Mouse (Mus musculus) right cerebral cortex, postnatal 14 days (tissue): ENCODE measurements around the gene Bach2.

Experiments
- DNase-seq: peaks from one replicate; pipeline ENCODE4 v3.0.0; 2022

Bach2 gene

DNA sequence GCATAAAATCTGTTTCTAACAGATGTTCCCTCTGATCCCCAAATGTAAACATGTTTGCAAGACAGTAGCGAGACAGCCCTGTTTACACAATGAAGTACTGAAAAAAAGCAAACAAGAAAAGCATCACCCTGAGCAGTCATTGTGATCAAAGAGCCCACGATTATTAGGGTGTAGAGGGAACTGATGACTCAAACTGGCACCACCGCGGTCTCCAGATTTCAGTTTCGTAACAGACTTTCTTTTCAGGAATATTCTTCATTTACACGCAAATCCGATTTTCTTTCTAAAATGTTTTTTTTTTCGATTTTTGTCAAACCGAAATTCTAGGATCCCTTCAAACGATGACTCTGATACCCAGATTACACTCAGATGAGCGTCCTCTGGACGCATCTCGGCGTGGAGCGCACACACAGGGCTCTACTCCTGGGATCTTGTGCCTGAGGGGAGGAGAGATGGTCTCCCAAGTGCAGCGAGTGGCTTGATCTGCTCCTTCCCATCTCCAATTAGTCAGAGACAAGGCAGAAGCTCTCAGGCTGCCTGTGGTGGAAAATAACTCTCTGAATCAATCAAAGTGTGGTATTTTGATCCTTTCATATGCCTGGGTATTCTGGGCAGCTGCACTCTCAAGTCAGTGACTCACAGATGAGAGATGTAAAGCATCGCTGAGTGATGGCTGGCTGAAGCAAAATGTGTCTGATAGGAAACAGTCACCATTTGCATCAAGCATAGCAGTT, 166.7 kb downstream of the Bach2 start:
- no peak for DNase-seq

DNA sequence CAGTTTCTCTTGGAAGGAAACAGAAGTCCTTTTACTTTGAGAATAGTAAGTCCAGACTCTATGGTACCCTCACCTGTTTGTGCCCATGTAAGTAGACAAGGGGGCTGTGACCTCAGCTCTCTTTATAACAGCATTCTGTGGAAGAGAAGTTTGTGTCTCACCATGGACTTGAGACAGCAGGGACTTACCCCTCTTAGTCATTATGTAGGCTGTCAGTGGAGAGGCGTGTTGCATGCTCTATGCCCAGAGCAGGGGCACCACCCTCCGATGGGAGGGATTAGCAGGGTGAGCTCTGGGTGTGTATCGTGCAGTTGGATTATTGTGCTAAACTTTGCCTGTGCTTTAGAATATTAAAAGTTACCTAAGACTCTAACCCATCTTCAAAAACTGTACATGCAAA, 167.4 kb downstream of the Bach2 start:
- no peak for DNase-seq

DNA sequence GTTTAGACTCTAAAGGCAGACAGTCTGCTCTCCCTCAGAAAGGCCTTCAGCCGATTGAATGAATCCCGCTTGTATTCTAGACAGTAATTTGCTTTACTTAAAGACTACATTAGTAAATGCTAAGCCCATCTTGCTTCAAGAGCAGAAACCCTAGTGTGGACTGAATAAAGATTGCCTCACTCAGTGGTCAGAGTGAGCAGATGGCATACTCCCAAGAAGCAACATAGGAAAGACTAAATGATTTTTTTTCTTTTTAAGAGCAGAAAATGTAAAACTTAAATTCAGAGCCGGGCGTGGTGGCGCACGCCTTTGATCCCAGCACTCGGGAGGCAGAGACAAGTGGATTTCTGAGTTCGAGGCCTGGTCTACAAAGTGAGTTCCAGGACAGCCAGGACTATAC, 169.9 kb downstream of the Bach2 start:
- no peak for DNase-seq

DNA sequence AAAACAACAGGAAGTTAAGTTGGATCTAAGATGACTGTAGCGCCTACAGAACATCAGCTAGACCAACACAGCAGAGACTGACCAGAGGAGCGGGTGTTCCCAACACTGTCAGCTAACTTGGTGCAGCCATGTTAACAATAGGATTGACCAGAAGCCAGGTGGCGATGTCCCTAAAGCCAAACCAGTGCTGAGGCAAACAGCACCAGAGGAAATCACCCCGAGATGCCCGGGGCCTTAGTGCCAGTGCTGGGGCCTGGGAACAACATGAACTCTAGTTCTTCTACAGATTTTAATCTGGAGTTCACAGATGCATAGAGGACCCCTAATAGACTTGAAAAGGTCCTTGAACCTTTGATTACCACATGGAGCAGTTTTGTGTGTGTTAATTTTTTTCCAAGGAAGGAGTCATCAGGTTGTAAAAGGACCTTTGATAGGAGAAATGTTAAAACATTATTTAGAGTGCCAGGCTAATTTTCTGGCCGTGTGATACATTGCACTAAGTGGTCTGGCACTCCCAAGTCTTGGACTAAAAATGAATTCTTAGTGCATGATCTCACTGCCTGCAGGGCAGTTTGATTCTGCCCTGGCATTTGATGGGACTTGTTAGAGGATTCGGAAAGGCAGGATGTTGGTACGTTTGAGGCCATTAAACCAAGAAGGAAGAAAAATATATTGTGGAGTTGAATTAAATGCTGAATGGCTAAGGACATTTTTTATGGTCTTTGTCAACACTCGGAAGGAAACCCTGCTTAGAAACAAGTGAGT, 170.7 kb downstream of the Bach2 start:
- no peak for DNase-seq

DNA sequence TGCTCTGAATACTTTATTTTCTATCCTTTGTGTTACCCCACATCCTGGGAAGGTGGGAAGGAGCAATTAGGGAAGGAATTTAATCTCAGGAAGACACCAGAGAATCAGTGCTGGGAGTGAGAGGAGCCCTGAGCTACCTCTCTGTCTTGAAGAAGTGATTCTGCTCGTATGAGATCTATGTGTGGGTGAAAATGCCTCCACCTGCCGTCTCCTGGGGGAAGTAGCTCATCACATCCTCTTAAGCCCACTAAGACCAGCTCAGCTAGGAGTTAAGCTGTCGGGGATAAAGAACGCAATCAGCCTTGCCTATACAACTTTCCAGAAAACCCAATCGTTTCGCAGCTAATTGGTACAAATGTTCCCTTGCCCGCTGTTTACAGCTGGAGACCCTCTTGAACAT, 174.5 kb downstream of the Bach2 start:
- DNase-seq, result no peak

DNA sequence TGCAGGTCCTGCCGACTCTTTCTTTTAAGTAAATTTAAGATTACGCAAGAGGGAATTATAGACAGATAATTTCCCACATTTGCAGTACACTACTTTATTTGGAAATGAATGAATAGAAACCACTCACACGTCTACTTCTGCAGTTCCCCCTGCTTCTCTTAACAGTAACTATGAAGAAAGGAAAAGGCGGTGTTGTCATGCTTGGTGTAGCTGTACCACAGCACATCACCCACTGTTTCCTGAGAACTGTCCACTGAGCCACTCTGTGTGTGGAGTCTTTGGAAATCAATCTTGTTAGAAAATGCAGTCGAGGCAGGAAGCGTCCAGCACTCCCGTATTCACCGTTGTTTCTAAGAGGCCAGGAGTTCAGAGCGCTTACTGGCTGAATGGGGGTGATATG, 174.9 kb downstream of the Bach2 start:
- DNase-seq, result no peak

DNA sequence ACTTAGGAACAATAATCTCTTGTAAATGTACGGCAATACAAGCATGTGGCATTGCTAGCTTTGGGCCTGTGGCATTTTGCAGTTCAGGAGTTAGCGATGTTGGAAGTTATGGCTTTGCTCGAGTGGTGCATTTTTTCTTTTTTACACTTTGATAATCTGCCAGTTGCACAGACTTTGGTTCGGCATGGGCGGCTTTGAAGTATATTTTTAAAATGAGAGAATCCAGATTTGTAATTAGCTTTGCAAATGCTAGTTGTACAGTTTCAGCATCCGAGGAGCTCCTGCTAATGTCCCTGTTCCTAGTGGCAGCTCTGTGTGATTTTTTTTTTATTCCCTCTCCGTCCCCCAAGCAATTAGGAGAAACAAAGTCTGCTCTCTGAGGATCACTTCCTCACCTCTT, 176.4 kb downstream of the Bach2 start:
- no peak for DNase-seq

DNA sequence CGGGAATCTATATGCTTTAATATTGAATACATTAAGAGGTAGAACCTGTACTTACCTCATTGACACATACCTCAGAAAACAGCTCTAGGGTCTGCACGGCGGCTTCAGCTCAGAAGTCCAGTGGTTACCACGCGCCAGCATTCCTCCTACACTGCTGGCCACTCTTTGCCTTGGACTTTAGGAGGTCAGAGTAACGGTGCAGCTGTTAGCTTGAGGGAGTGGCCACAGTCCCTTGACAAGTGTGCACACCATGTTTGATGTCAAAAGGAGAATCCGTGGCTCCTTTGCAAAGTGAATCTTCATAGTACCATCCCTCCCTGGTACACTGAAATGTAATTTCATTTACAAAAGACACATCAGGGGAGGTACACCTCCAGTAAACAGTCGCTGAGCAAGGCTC, 179.3 kb downstream of the Bach2 start:
- no peak for DNase-seq

DNA sequence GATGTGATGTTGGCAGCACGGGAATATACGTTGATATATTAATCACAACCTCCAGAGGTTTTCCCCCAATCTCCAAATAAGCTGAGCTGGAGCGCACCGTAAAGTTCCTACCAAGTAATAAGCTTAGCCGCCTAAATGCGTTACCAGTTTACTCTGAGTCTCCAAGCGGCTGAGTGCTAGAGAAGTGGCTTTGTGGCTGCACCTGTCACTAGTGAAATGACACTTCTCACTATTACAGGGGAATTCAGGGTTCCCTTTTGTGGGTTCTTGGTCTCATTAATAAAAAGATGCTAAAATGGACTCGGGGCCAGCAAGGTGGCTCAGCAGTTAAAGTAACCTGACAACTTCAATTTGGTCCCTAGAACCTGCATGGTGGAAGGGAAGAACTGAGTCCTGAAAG, 183.0 kb downstream of the Bach2 start:
- no peak for DNase-seq

DNA sequence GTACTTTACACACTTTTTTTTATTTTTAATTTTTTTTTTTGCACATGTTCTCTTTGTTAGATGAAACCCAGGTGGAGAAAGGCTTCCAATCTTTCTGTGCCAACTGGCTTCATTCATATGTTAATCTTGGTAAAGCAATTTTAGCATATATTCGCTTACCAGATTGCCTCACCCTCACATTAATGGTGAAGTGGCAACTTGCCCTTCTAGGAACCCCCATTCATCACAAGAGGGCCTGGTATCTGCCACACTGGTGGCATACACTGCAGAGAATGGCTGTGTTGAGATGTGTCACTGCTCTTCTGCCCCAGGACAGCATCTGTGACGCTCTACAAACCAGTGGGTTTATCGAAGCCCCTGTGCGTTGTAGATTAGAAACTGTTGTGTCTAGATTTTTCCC, 183.8 kb downstream of the Bach2 start:
- no peak for DNase-seq

DNA sequence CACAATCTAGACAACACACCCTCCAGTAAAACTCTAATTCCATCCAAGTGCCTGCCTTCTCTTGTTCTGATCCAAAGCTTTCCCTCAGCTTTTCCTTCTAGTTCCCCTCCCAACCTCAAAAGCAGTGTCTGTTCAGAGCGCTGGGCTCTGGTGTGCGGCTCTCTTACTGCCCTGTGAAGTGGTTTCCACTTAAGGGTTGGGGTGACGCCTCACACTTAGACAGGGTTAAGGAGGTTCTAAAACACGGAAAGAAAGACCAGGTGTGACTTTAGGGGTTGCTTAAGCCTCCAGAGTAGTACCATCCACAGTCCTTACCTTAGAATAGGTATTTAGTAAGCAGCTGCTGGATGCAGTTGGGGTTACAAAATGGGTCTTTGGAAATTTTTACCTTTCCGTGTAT, 185.1 kb downstream of the Bach2 start:
- no peak for DNase-seq

DNA sequence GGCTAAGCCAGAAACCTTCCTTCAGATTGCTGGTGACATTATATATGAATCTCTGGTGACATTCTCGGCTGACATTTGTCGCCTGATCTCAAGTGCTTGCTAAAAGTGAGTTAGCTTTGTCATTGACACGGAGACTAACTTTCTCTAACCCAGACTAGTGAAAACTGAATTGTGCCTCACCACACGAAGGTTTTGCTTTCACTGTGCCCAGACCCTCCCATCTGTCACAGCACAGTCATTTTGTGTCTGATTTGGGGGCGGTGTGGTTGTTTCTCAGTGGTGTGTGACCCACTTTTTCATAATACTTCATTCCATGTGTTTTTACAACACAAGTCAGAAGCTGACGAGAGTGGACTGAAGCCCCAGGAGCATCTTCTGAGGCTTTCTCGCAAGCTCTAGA, 185.8 kb downstream of the Bach2 start:
- DNase-seq, result no peak

DNA sequence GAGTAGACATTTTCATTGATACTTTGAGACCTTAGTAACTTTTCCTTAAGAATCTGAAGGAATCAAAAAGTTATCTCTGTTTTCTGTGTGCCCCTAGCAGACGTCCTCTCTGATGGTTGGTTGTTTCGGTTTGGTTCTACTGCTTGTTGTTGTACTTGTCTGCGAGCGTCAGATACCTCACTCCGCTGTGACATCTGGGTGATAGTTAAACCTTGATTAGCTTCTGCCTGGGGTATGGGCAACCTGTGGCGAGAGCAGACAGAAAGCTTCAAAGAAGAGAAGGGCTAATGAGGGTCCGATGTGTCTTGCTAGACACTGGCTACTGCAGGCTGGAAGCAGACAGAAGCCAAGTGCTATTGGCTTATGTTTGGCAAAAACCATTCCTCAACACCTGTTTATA, 186.5 kb downstream of the Bach2 start:
- no peak for DNase-seq

DNA sequence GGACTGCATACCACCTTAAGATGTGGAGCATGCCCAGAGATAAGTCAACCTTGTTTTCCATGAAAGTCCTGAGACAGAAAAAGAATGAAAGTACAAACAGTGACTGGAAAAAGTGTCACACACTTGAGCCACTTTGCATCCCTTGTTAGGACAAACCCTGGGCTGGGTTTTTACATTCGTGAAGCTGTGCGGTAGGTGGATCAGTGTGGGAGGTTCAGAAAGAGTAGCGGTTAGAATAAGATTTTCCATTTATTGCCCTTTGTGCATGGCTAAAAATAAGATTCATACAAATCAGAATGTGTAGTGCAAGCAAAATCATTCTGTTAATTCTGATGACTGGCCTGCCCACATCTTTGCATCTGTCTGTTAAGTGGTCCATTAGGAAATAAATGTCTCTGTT, 187.0 kb downstream of the Bach2 start:
- no peak for DNase-seq

DNA sequence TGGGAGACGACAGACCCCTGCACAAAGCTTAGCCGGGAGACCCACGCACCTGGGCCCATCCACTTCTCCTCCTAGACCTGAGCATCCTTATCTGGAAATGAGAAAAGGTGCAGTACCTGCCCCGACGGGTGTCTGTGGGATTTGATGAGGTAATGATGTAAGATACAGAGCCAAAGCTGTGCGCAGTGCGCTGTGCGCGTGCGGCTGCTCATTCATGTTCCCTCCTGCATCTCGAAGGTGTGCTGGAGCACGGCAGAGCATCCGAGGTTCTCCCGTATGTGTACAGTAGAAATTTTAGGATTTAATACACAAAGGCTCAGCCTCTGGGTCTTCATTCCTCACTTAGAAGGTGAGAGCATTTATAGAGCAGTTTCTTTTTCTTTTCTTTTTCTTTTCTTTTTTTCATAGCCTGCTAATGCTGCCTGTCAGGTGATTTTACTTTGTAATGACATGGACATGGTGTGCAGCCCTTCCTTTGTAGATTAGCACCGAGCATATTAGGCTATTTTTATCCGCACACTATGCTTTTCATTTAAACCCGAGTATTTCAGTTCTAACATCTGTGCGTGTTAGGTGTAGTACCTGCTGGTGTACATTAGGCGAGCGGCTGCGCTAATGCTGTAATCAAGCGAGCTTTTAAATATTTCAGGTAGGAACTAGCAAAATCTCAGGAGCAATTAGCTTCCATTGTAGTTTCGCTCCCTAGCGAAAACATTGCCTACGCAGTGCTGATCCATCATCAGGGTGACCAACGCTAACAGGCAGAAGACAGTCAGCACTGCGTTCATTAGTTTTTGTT, 188.4 kb downstream of the Bach2 start:
- no peak for DNase-seq

DNA sequence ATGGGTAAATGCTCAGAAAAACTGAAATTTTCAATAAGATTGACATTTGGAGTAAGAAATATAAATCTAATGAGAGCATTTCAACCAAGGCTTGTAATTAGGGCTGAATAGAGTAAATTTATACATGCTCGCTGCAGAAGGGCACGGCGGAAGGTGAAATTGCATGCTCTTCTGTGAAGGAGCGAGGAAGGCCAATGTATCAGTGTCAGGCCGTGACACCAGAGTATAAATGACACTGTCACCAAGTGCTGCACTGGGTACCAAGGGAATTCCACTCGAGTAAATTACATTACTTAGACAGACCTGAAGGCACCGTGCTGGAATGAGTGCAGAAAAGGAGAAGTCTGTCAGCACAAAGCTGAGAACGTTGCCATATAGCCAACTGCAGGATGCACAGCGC, 190.1 kb downstream of the Bach2 start:
- no peak for DNase-seq

DNA sequence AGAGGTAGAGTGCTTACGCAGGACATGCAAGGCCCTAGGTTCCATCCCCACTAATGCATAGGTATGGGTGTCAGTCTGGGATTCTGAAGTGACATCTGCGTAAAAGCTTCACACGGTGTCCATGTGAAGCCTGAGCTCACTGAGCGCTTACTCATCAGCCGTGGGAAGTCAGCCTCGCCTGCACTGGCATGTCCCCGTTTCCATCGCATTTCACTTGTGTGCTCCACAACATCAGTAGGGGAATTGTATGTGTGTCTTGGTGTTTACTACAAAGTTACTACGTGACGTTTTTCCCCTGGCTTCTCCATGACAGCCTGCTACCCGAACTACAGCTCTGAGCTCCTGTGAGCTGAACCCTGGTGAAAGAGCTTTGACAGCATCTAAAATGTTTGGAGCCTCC, 191.5 kb downstream of the Bach2 start:
- DNase-seq, result no peak

DNA sequence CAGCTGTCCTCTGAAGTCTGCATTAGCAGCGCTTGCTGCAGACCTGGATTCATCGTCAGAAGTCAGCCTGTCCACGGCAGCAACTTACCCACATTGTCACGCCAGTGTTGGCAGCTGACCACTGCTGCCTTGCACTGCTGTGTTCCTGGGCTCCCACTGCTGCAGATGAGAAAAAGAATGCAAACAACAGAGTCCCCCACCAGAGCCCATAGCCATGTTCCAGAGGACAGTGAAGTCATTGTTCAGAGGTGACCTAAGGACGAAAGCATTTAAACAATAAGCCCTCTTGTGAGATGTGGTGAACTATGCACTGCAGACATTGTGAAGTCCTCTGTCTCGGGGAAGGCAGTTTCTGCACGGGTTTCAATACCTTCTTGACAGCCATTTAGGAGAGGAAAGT, 192.4 kb downstream of the Bach2 start:
- no peak for DNase-seq

DNA sequence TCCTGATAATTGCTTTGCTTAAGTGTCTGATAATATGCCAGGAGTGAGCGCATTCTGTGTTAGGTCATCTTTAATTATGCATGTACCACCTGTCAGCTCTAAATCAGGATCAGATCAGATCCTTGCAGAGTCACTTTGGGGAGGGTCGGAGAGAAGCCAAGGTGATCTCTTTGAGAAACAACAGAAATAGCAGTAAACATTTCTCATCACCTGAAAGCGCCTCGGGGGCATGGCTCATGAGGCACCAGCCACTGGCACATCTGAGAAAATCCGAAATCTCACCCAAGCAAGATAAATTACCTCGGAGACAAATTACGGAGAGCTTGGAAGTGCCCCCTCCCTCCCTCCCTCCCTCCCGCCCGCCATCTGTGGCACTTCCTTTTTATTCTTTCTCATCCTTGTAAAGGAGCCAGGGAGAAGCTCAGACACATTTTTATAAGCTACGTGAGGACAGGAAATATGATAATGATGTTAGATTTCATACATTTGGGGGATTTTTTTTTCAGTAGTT, 193.7 kb downstream of the Bach2 start:
- DNase-seq, result no peak

DNA sequence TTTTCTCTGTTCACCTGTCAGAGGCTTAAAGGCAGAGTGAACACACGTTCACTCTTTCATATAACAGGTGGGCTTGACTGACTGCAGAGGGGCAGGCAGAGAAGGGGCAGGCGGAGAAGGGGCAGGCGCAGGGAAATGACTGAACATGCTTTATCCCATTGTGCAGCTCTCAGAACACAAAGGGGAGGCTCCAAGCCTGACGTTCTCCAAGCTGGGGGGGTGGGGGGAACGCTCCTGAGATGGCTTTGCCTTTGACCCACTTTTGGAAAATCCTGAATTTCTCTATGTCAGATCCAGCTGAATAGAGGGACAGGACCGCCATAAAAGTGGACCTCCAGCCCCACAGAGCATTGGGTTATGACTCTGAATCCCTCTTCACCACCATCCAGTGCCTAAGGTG, 194.3 kb downstream of the Bach2 start:
- no peak for DNase-seq

DNA sequence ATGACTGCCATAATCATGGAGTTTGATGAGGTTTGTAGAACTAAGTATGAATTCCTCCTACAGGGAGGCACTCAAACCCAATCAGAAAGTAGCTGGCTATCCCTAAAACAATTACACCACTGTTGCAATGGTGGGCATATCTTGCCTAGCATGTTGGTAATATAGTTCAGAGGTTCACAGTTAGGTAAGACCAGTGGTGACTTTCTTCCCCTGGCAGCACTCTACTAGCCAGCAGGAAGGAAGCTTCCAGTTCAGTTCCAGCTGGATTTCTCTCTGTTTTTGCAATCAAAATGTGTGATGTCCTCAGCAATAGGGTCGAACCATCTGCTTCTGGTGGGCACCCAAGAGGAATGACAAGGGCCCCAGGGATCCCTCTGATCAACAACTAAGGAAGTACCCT, 196.0 kb downstream of the Bach2 start:
- no peak for DNase-seq

DNA sequence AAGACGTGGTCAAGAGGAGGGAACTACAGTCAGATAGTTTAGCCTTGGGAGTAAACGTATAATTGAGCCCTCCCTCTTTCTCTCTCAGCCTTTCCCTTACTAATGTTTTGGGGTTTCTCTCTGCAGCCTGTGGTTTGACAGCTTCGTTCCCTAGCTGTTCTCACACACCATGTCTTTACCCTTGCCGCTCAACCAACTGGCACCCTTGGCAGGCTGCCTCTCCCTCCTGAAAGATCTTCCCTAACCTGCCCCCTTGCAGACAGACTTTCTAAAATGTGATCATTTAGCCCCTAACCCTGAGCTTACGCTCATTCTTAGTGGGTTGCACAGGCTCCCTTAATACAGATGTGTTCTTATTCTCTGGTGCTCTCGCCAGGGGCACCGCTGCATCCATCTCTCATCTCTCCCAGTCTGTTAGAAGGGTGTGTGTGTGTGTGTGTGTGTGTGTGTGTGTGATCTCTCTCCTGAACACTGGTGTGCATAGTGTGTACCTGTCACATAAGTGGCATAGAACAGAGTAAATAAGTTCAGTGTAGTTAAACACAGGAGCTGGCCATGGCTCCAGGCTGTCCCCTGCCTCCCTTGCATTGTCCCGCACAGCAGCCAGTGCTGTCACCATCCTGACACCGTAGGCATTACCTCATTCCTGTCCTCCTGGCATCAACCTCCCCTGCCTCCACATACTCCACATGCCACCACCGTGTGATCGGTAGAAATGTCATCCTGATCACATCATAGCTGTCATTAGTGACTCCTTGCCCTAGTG, 201.6 kb downstream of the Bach2 start:
- no peak for DNase-seq

DNA sequence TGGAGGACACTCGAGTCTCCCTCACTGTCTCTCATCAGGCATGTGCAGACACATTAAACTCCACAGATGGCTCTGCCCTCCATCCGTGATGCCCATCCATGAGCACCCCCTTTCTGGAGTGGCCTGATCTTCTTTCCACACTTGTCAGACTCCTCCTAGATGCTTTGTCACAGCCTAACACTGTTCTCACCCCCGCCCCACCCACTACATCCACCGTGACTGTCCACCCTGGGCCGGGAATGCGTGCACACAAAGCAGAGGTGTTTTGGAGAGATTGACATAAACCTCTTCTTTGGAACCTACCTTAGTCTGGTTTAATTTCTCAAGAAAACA, 202.1 kb downstream of the Bach2 start:
- DNase-seq, result no peak
